Mouse (Mus musculus) CH12.LX (cell line): Measurements from ENCODE around the gene Gpx3. TPM values are rescaled to one million over a fixed set of nuclear protein-coding genes. Genes with fewer than 3 reads are reported as not detected.

ENCODE experiments used
- DNase-seq: peaks from one replicate; pipeline ENCODE4 v3.0.0-alpha.2; 2013; ENCODE audit errors: extremely low read depth
- H3K27ac ChIP-seq: 2 replicates; pipeline ENCODE4 v1.5.1; 2012; ENCODE audit warnings: low read depth, mild to moderate bottlenecking, control low read depth, moderate library complexity; ENCODE audit not compliant: insufficient read depth
- H3K27me3 ChIP-seq: replicated peaks from 2 replicates; pipeline ENCODE3; 2012; ENCODE audit warnings: inconsistent platforms
- H3K36me3 ChIP-seq, 2 experiments: replicated peaks in 1 of 2; 2 replicates each; pipeline versions ENCODE3 to v1.6.1; 2012; ENCODE audit warnings: inconsistent platforms in 1 of 2, low read length in 1 of 2, mild to moderate bottlenecking in 1 of 2, mixed read lengths in 1 of 2, moderate library complexity in 1 of 2; ENCODE audit not compliant: control insufficient read depth in 1 of 2, insufficient read depth in 1 of 2
- H3K4me1 ChIP-seq, 2 experiments: 2 replicates each; pipeline ENCODE4 v1.6.1; 2012; ENCODE audit warnings: inconsistent platforms in 1 of 2, moderate library complexity in 1 of 2; ENCODE audit not compliant: insufficient read depth in 2 of 2, control insufficient read depth in 1 of 2
- H3K4me2 ChIP-seq: 2 replicates; pipeline ENCODE4 v1.6.1; 2012; ENCODE audit warnings: low read depth, mild to moderate bottlenecking, control low read depth; ENCODE audit not compliant: poor library complexity, insufficient read depth, severe bottlenecking
- H3K4me3 ChIP-seq, 3 experiments: fragments of 150-350 bp in 1 of 3; sonication (generic) in 1 of 3; replicated peaks in 1 of 3; 2 replicates each; pipeline versions ENCODE3 to v1.5.1; 2011 to 2012; ENCODE audit warnings: low read depth in 2 of 3, low read length in 2 of 3, mild to moderate bottlenecking in 2 of 3, moderate library complexity in 2 of 3, control low read depth in 1 of 3, improper control_type of control experiment in 1 of 3, inconsistent platforms in 1 of 3, mixed read lengths in 1 of 3; ENCODE audit not compliant: poor library complexity in 1 of 3
- H3K79me2 ChIP-seq: replicated peaks from 2 replicates; pipeline ENCODE4 v1.6.1; 2012; ENCODE audit warnings: mild to moderate bottlenecking, moderate library complexity; ENCODE audit not compliant: control insufficient read depth, poor library complexity, insufficient read depth, severe bottlenecking; ENCODE audit errors: extremely low read depth
- H3K9ac ChIP-seq: 2 replicates; pipeline ENCODE4 v1.6.1; 2012; ENCODE audit warnings: low read depth, mild to moderate bottlenecking, control low read depth, moderate library complexity; ENCODE audit not compliant: insufficient read depth
- H3K9me3 ChIP-seq: replicated peaks from 2 replicates; pipeline ENCODE3; 2012; ENCODE audit warnings: low read length, inconsistent platforms, mixed read lengths
- CHD2 ChIP-seq: IDR thresholded peaks from 2 replicates; pipeline ENCODE4 v1.6.1; 2011; ENCODE audit warnings: low read length, improper control_type of control experiment
- CTCF ChIP-seq, 2 experiments: IDR thresholded peaks in 1 of 2; conservative IDR thresholded peaks in 1 of 2; 2 replicates each; pipeline ENCODE4 v1.5.1; 2011 to 2012; ENCODE audit warnings: low read depth in 2 of 2, low read length in 2 of 2, improper control_type of control experiment in 1 of 2, inconsistent platforms in 1 of 2, mild to moderate bottlenecking in 1 of 2, moderate library complexity in 1 of 2
- E2F4 ChIP-seq: IDR thresholded peaks from 2 replicates; pipeline ENCODE4 v1.6.1; 2011; ENCODE audit warnings: low read depth, low read length, improper control_type of control experiment; ENCODE audit not compliant: insufficient replicate concordance
- EP300 ChIP-seq: IDR thresholded peaks from 2 replicates; pipeline ENCODE4 v1.6.1; 2011; ENCODE audit warnings: low read length, improper control_type of control experiment
- GABPA ChIP-seq: IDR thresholded peaks from 2 replicates; pipeline ENCODE4 v1.6.1; 2012; ENCODE audit warnings: low read depth, low read length, improper control_type of control experiment, inconsistent platforms; ENCODE audit not compliant: insufficient replicate concordance
- HCFC1 ChIP-seq: IDR thresholded peaks from 2 replicates; pipeline ENCODE4 v1.6.1; 2012; ENCODE audit warnings: low read depth, mild to moderate bottlenecking, inconsistent platforms, low read length, improper control_type of control experiment
- JUN ChIP-seq: IDR thresholded peaks from 2 replicates; pipeline ENCODE4 v1.6.1; 2011; ENCODE audit warnings: low read depth, mild to moderate bottlenecking, low read length, improper control_type of control experiment, moderate library complexity; ENCODE audit not compliant: insufficient read depth
- JUND ChIP-seq: conservative IDR thresholded peaks from 2 replicates; pipeline ENCODE4 v1.6.1; 2011; ENCODE audit warnings: low read depth, low read length, improper control_type of control experiment
- MYC ChIP-seq: IDR thresholded peaks from 2 replicates; pipeline ENCODE4 v1.6.1; 2011; ENCODE audit warnings: low read depth, mild to moderate bottlenecking, improper control_type of control experiment, low read length
- PAX5 ChIP-seq: IDR thresholded peaks from 2 replicates; pipeline ENCODE4 v1.6.1; 2012; ENCODE audit warnings: low read length, inconsistent platforms, mixed read lengths
- POLR2A ChIP-seq: IDR thresholded peaks from 2 replicates; pipeline ENCODE4 v1.6.1; 2011; ENCODE audit warnings: low read depth, mild to moderate bottlenecking, improper control_type of control experiment, low read length
- SIN3A ChIP-seq: IDR thresholded peaks from 2 replicates; pipeline ENCODE4 v1.6.1; 2012; ENCODE audit warnings: low read length, improper control_type of control experiment, inconsistent platforms
- SMC3 ChIP-seq: IDR thresholded peaks from 2 replicates; pipeline ENCODE4 v1.6.1; 2011; ENCODE audit warnings: low read depth, low read length, improper control_type of control experiment
- TCF12 ChIP-seq: IDR thresholded peaks from 2 replicates; pipeline ENCODE4 v1.6.1; 2014; ENCODE audit warnings: low read depth, mild to moderate bottlenecking, inconsistent platforms, low read length, improper control_type of control experiment
- USF1 ChIP-seq: IDR thresholded peaks from 2 replicates; pipeline ENCODE4 v1.6.1; 2014; ENCODE audit warnings: low read depth, mild to moderate bottlenecking, inconsistent platforms, low read length, improper control_type of control experiment
- USF2 ChIP-seq: conservative IDR thresholded peaks from 2 replicates; pipeline ENCODE4 v1.6.1; 2011; ENCODE audit warnings: low read depth, low read length, improper control_type of control experiment
- ZMIZ1 ChIP-seq: IDR thresholded peaks from 2 replicates; pipeline ENCODE4 v1.6.1; 2012; ENCODE audit warnings: low read depth, mild to moderate bottlenecking, inconsistent platforms, low read length, improper control_type of control experiment
- dilution Hi-C: fragments of 300-500 bp; cut with MboI; formaldehyde crosslinking; loops from 2 replicates; pipeline ENCODE4 v1.14.3; 2020; ENCODE audit warnings: low sequenced_read_pairs; ENCODE audit not compliant: extremely low pct_unique_long_range_greater_than_20kb, extremely low pct_ligation_motif_present
- in situ Hi-C: fragments of 300-500 bp; cut with MboI; formaldehyde crosslinking; loops from 3 replicates; pipeline ENCODE4 v1.14.3; 2019; ENCODE audit warnings: low sequenced_read_pairs, low pct_ligation_motif_present, low pct_unique_long_range_greater_than_20kb, mixed read lengths
- polyA plus RNA-seq: library from polyadenylated mRNA; unstranded; fragments of >175 nt; gene quantifications from 2 replicates; pipeline ENCODE4 v1.2.1, GENCODE M21; 2012; ENCODE audit warnings: low read depth; ENCODE audit not compliant: insufficient read length
- total RNA-seq, 2 experiments: library from RNA; depleted of rRNA; stranded (reverse); fragments of 300-350 nt in 1 of 2; fragments of >200 nt in 1 of 2; gene quantifications; 2 replicates each; pipeline ENCODE4 v1.2.3; 2012 to 2014

Gene Gpx3
- total and polyA plus RNA-seq, 3 experiments: 0.63 TPM; not detected in 2

GRCm38 (mm10) chr11:54860256-54861038 is 41.8 kb upstream of the Gpx3 start, which contains the start of gene Lyrm7 (continued):
- peak; percentile 94 for TF ChIP-seq ZMIZ1
- TF ChIP-seq, all 38 proteins: peak for 29

- H3K36me3 ChIP-seq: peaks cover 0 to 2% of the 10 kb centered on the region in 2 experiments
- no peak for DNase-seq
- H3K9ac ChIP-seq: peak overlapping the region; percentile 86
- no peaks in the 10 kb centered on the region for H3K9me3 ChIP-seq
- peak overlapping the region in 2 of 3 experiments; percentile 60 to 72 for H3K4me3 ChIP-seq
- H3K4me2 ChIP-seq: peak overlapping the region; percentile 48; the same call in 1 of the 2 replicates
- H3K27ac ChIP-seq: no peak overlapping the region
- peaks cover 5% of the 10 kb centered on the region for H3K79me2 ChIP-seq
- H3K4me1 ChIP-seq: peaks cover 0 to 40% of the 10 kb centered on the region in 2 experiments; a peak in 2 of 4 replicates
- no peaks in the 10 kb centered on the region for H3K27me3 ChIP-seq
- in situ Hi-C loops (loop anchor here (5.0 to 10.0 kb wide), 3 partner anchors 154 to 547 kb away; partner anchors contain the start of gene Rapgef6), dilution Hi-C loops (no loop called here)
- TF ChIP-seq ZMIZ1 (no peak), TCF12 (no peak), JUN (no peak), SIN3A (no peak), HCFC1 (no peak), CHD2 (no peak), PAX5 (no peak), EP300 (no peak), SMC3 (no peak), USF1 (no peak), MYC (no peak), USF2 (no peak), E2F4 (no peak), CTCF (conservative IDR thresholded peaks at IDR 0.05 in 1 of 2, IDR thresholded peaks at IDR 0.05 in 1 of 2; ENCODE audit: low read depth in 2 of 2, low read length in 2 of 2) (no peak), POLR2A (no peak), GABPA (no peak), JUND (no peak)
- TF ChIP-seq, all 38 proteins: peak for 0
Measured at GRCm38 (mm10) chr11:54861471-54862420, 40.5 kb upstream of the Gpx3 start.
